Mouse (Mus musculus): ENCODE measurements around the gene Dnah9. TPM values are rescaled to one million over a fixed set of nuclear protein-coding genes. Genes with fewer than 3 reads are reported as not detected.
A peak's percentile ranks its signal among the peaks of the same experiment; 100 is the strongest.

The Dnah9 gene
- 1.3 and 3.4 TPM in 2 replicates for polyA plus RNA-seq (2014; fragmentation: Nextera tagmentation; extraction: Ambion mirVana)

- H3K4me2 ChIP-seq (replicated peaks; ENCODE audit: low read depth, low read length): peak within 1 kb of the TSS; percentile 93
- H3K4me1 ChIP-seq (replicated peaks; ENCODE audit: control insufficient read depth, insufficient read depth, low read length): no peaks in the 10 kb centered on the region
- WGBS: under 1% methylated on average over 52 of the region's 53 CpGs
- H3K9me3 ChIP-seq (ENCODE audit: control insufficient read depth, low read length): no peaks in the 10 kb centered on the region
- peak within 1 kb of the TSS; percentile 64 for H3K4me3 ChIP-seq (ENCODE audit: low read depth, low read length)
- ATAC-seq (ENCODE audit: low FRiP score): peak; percentile 96
- peak; percentile 91 for DNase-seq (ENCODE audit: low spot score)
- no peaks in the 10 kb centered on the region for H3K36me3 ChIP-seq (ENCODE audit: control insufficient read depth, insufficient read depth, low read length)
- peak within 1 kb of the TSS; percentile 52; the same call in 1 of the 2 replicates for H3K9ac ChIP-seq (ENCODE audit: low read depth, low read length)
- no peaks in the 10 kb centered on the region for H3K27me3 ChIP-seq (ENCODE audit: control insufficient read depth, insufficient read depth, low read length)
- peak within 1 kb of the TSS; percentile 60; the same call in 1 of the 2 replicates for H3K27ac ChIP-seq (ENCODE audit: low read depth, low read length)
These were observed at the start of gene Dnah9 for GRCm38 (mm10) chr11:66167801-66168651. TSS of gene Dnah9 (minus strand) at chr11:66168551.

- no peak overlapping the region for H3K9ac ChIP-seq (ENCODE audit: low read depth, low read length)
- no peak overlapping the region for H3K27ac ChIP-seq (ENCODE audit: low read depth, low read length)
- H3K4me2 ChIP-seq (replicated peaks; ENCODE audit: low read depth, low read length): no peak overlapping the region
- H3K36me3 ChIP-seq (ENCODE audit: control insufficient read depth, insufficient read depth, low read length): no peaks in the 10 kb centered on the region
- DNase-seq (ENCODE audit: low spot score) (no peak), ATAC-seq (ENCODE audit: low FRiP score) (no peak)
- WGBS: 87% methylated on average over 3 of the region's 3 CpGs
- H3K4me1 ChIP-seq (replicated peaks; ENCODE audit: control insufficient read depth, insufficient read depth, low read length): no peaks in the 10 kb centered on the region
- H3K27me3 ChIP-seq (ENCODE audit: control insufficient read depth, insufficient read depth, low read length): no peaks in the 10 kb centered on the region
- no peaks in the 10 kb centered on the region for H3K9me3 ChIP-seq (ENCODE audit: control insufficient read depth, low read length)
- H3K4me3 ChIP-seq (ENCODE audit: low read depth, low read length): no peak overlapping the region
These were observed 20.4 kb upstream of the Dnah9 start for GRCm38 (mm10) chr11:66188627-66189287.

GRCm38 (mm10) chr11:66188146-66188545 lies 19.8 kb upstream of the Dnah9 start:
- no peak overlapping the region for H3K9ac ChIP-seq (ENCODE audit: low read depth, low read length)
- no peak for DNase-seq (ENCODE audit: low spot score)

GRCm38 (mm10) chr11:66177781-66178180 lies 9.4 kb upstream of the Dnah9 start:
- Histone ChIP-seq H3K4me1 (replicated peaks; ENCODE audit: control insufficient read depth, insufficient read depth, low read length) (no peaks in the 10 kb centered on the region), H3K27me3 (ENCODE audit: control insufficient read depth, insufficient read depth, low read length) (no peaks in the 10 kb centered on the region), H3K4me2 (replicated peaks; ENCODE audit: low read depth, low read length) (no peak overlapping the region), H3K4me3 (ENCODE audit: low read depth, low read length) (no peak overlapping the region), H3K36me3 (ENCODE audit: control insufficient read depth, insufficient read depth, low read length) (no peaks in the 10 kb centered on the region), H3K9me3 (ENCODE audit: control insufficient read depth, low read length) (no peaks in the 10 kb centered on the region), H3K27ac (ENCODE audit: low read depth, low read length) (no peak overlapping the region), H3K9ac (ENCODE audit: low read depth, low read length) (no peak overlapping the region)
- ATAC-seq (ENCODE audit: low FRiP score) (no peak), DNase-seq (ENCODE audit: low spot score) (no peak)
- WGBS: 78% methylated on average over 2 of the region's 2 CpGs

More at GRCm38 (mm10) chr11:66188146-66188545, 19.8 kb upstream of the Dnah9 start:
- no peaks in the 10 kb centered on the region for H3K36me3 ChIP-seq (ENCODE audit: control insufficient read depth, insufficient read depth, low read length)
- ATAC-seq (ENCODE audit: low FRiP score): no peak
- H3K9me3 ChIP-seq (ENCODE audit: control insufficient read depth, low read length): no peaks in the 10 kb centered on the region
- 80% methylated on average over 2 of the region's 2 CpGs for WGBS
- no peak overlapping the region for H3K4me2 ChIP-seq (replicated peaks; ENCODE audit: low read depth, low read length)
- H3K27me3 ChIP-seq (ENCODE audit: control insufficient read depth, insufficient read depth, low read length): no peaks in the 10 kb centered on the region
- no peak overlapping the region for H3K4me3 ChIP-seq (ENCODE audit: low read depth, low read length)
- no peaks in the 10 kb centered on the region for H3K4me1 ChIP-seq (replicated peaks; ENCODE audit: control insufficient read depth, insufficient read depth, low read length)
- no peak overlapping the region for H3K27ac ChIP-seq (ENCODE audit: low read depth, low read length)

- DNase-seq (ENCODE audit: low spot score): no peak
- Histone ChIP-seq H3K4me1 (replicated peaks; ENCODE audit: control insufficient read depth, insufficient read depth, low read length) (no peaks in the 10 kb centered on the region), H3K9ac (ENCODE audit: low read depth, low read length) (no peak overlapping the region), H3K4me3 (ENCODE audit: low read depth, low read length) (no peak overlapping the region), H3K4me2 (replicated peaks; ENCODE audit: low read depth, low read length) (no peak overlapping the region), H3K9me3 (ENCODE audit: control insufficient read depth, low read length) (no peaks in the 10 kb centered on the region), H3K36me3 (ENCODE audit: control insufficient read depth, insufficient read depth, low read length) (no peaks in the 10 kb centered on the region), H3K27ac (ENCODE audit: low read depth, low read length) (no peak overlapping the region), H3K27me3 (ENCODE audit: control insufficient read depth, insufficient read depth, low read length) (no peaks in the 10 kb centered on the region)
- 86% methylated on average over 2 of the region's 2 CpGs for WGBS
- ATAC-seq (ENCODE audit: low FRiP score): no peak
These were observed 4.3 kb downstream of the Dnah9 start for GRCm38 (mm10) chr11:66164022-66164421.

- Histone ChIP-seq H3K4me3 (ENCODE audit: low read depth, low read length) (no peak overlapping the region), H3K4me2 (replicated peaks; ENCODE audit: low read depth, low read length) (no peak overlapping the region), H3K27ac (ENCODE audit: low read depth, low read length) (peak overlapping the region; percentile 59; the same call in 1 of the 2 replicates), H3K4me1 (replicated peaks; ENCODE audit: control insufficient read depth, insufficient read depth, low read length) (no peaks in the 10 kb centered on the region), H3K9ac (ENCODE audit: low read depth, low read length) (no peak overlapping the region), H3K27me3 (ENCODE audit: control insufficient read depth, insufficient read depth, low read length) (no peaks in the 10 kb centered on the region), H3K36me3 (ENCODE audit: control insufficient read depth, insufficient read depth, low read length) (no peaks in the 10 kb centered on the region), H3K9me3 (ENCODE audit: control insufficient read depth, low read length) (no peaks in the 10 kb centered on the region)
- DNase-seq (ENCODE audit: low spot score) (peak; percentile 12), ATAC-seq (ENCODE audit: low FRiP score) (peak; percentile 25; the same call in 1 of the 2 replicates)
- WGBS: 71% methylated on average over 11 of the region's 11 CpGs
These were observed 27.6 kb downstream of the Dnah9 start for GRCm38 (mm10) chr11:66140631-66141252.

- H3K4me2 ChIP-seq (replicated peaks; ENCODE audit: low read depth, low read length): no peak overlapping the region
- no peak overlapping the region for H3K27ac ChIP-seq (ENCODE audit: low read depth, low read length)
- H3K27me3 ChIP-seq (ENCODE audit: control insufficient read depth, insufficient read depth, low read length): no peaks in the 10 kb centered on the region
- DNase-seq (ENCODE audit: low spot score): no peak
- H3K9me3 ChIP-seq (ENCODE audit: control insufficient read depth, low read length): no peaks in the 10 kb centered on the region
- H3K9ac ChIP-seq (ENCODE audit: low read depth, low read length): no peak overlapping the region
- H3K36me3 ChIP-seq (ENCODE audit: control insufficient read depth, insufficient read depth, low read length): no peaks in the 10 kb centered on the region
- no peak overlapping the region for H3K4me3 ChIP-seq (ENCODE audit: low read depth, low read length)
- 89% methylated on average over 6 of the region's 6 CpGs for WGBS
- no peaks in the 10 kb centered on the region for H3K4me1 ChIP-seq (replicated peaks; ENCODE audit: control insufficient read depth, insufficient read depth, low read length)
- no peak for ATAC-seq (ENCODE audit: low FRiP score)
These were observed 33.5 kb downstream of the Dnah9 start for GRCm38 (mm10) chr11:66134826-66135225.

GRCm38 (mm10) chr11:66126150-66126549 lies 42.2 kb downstream of the Dnah9 start:
- H3K4me2 ChIP-seq (replicated peaks; ENCODE audit: low read depth, low read length): no peak overlapping the region
- no peak overlapping the region for H3K9ac ChIP-seq (ENCODE audit: low read depth, low read length)
- no peak overlapping the region for H3K4me3 ChIP-seq (ENCODE audit: low read depth, low read length)
- H3K27me3 ChIP-seq (ENCODE audit: control insufficient read depth, insufficient read depth, low read length): no peaks in the 10 kb centered on the region
- DNase-seq (ENCODE audit: low spot score) (no peak), ATAC-seq (ENCODE audit: low FRiP score) (no peak)
- no peaks in the 10 kb centered on the region for H3K36me3 ChIP-seq (ENCODE audit: control insufficient read depth, insufficient read depth, low read length)
- no peaks in the 10 kb centered on the region for H3K4me1 ChIP-seq (replicated peaks; ENCODE audit: control insufficient read depth, insufficient read depth, low read length)
- no peak overlapping the region for H3K27ac ChIP-seq (ENCODE audit: low read depth, low read length)
- H3K9me3 ChIP-seq (ENCODE audit: control insufficient read depth, low read length): no peaks in the 10 kb centered on the region
